Comparison of ENCODE assay signal across 14 mouse cellular contexts in genomic region chr2:166427390-166427789, GRCm38 (mm10).
DNase-seq lines count a peak whose midpoint lies in the region; ATAC-seq and TF ChIP-seq lines count a peak whose summit lies in the region.
"Had no signal": no experiment of that assay in that cellular context is flagged by ENCODE, and none has a peak within 500 bp of the region (broad histone marks: within the 10 kb centered on the region; RNA-seq: fewer than 3 reads in every experiment).

No protein-coding gene starts in this region.

- no peaks in the 10 kb centered on the region for H3K9me3 ChIP-seq in heart, embryonic 13.5 days
- H3K9me3 ChIP-seq in embryonic facial prominence, embryonic 11.5 days (replicated peaks; ENCODE audit: control insufficient read depth, low read length): no peaks in the 10 kb centered on the region
- H3K9me3 ChIP-seq in embryonic facial prominence, embryonic 14.5 days (ENCODE audit: control insufficient read depth, low read length): no peaks in the 10 kb centered on the region
- H3K9me3 ChIP-seq in limb, embryonic 12.5 days: no peaks in the 10 kb centered on the region
- H3K9me3 ChIP-seq: liver, embryonic 15.5 days had no signal

- no peak overlapping the region for H3K4me3 ChIP-seq in heart, embryonic 13.5 days
- no peak overlapping the region for H3K4me3 ChIP-seq in embryonic facial prominence, embryonic 11.5 days (ENCODE audit: low read depth, low read length)
- no peak overlapping the region for H3K4me3 ChIP-seq in embryonic facial prominence, embryonic 14.5 days (ENCODE audit: low read depth, low read length)
- H3K4me3 ChIP-seq in limb, embryonic 12.5 days (replicated peaks): no peak overlapping the region
- no peak overlapping the region for H3K4me3 ChIP-seq in thymus, adult 2 months (ENCODE audit: control insufficient read depth, insufficient read depth, low read length)
- H3K4me3 ChIP-seq: liver, embryonic 15.5 days had no signal

- peaks cover 54% of the 10 kb centered on the region for H3K4me1 ChIP-seq in heart, embryonic 13.5 days
- peaks cover 3% of the 10 kb centered on the region; the same call in 1 of the 2 replicates for H3K4me1 ChIP-seq in embryonic facial prominence, embryonic 11.5 days (ENCODE audit: control insufficient read depth, insufficient read depth, low read length)
- peaks cover 51% of the 10 kb centered on the region for H3K4me1 ChIP-seq in embryonic facial prominence, embryonic 14.5 days (ENCODE audit: control insufficient read depth, insufficient read depth, low read length)
- H3K4me1 ChIP-seq in limb, embryonic 12.5 days (replicated peaks): peaks cover 53% of the 10 kb centered on the region
- peaks cover 6% of the 10 kb centered on the region; the same call in 1 of the 2 replicates for H3K4me1 ChIP-seq in thymus, adult 2 months (replicated peaks; ENCODE audit: control insufficient read depth, insufficient read depth, low read length)
- H3K4me1 ChIP-seq: liver, embryonic 15.5 days had no signal

- DNase-seq in heart, postnatal 10 days: no peak
- DNase-seq in embryonic facial prominence, embryonic 11.5 days (ENCODE audit: low spot score): no peak
- no peak for DNase-seq in embryonic facial prominence, embryonic 14.5 days (ENCODE audit: low spot score)
- no peak for DNase-seq in thymus, adult 2 months
- no peak for DNase-seq in MN1 (ENCODE audit: low spot score)
- DNase-seq: cerebellum, postnatal 25 days had no signal

- TF ChIP-seq CTCF in thymus, adult 2 months (IDR thresholded peaks at IDR 0.05; ENCODE audit: borderline replicate concordance, control insufficient read depth, extremely low read depth, insufficient read depth, low read length, poor library complexity): no peak

- H3K9ac ChIP-seq in heart, embryonic 13.5 days: 0 out of 2 replicates have a peak overlapping the region, but pooled peaks have one; percentile 26
- no peak overlapping the region for H3K9ac ChIP-seq in embryonic facial prominence, embryonic 11.5 days (replicated peaks; ENCODE audit: low read length)
- no peak overlapping the region for H3K9ac ChIP-seq in embryonic facial prominence, embryonic 14.5 days (ENCODE audit: low read depth, low read length)
- H3K9ac ChIP-seq in limb, embryonic 12.5 days (replicated peaks): no peak overlapping the region
- H3K9ac ChIP-seq: liver, embryonic 15.5 days had no signal

- TF ChIP-seq POLR2A in thymus, adult 2 months (IDR thresholded peaks at IDR 0.05; ENCODE audit: control insufficient read depth, extremely low read depth, insufficient read depth, low read length, poor library complexity): no peak

- no peak for ATAC-seq in heart, embryonic 13.5 days (ENCODE audit: extremely low read depth, insufficient number of reproducible peaks, low FRiP score, low TSS enrichment)
- no peak; the same call in 1 of the 2 replicates for ATAC-seq in embryonic facial prominence, embryonic 11.5 days (replicated peaks; ENCODE audit: insufficient number of reproducible peaks, low FRiP score, low TSS enrichment, low read depth)
- ATAC-seq in embryonic facial prominence, embryonic 14.5 days (ENCODE audit: low read depth): peak; percentile 27; the same call in 1 of the 2 replicates
- ATAC-seq in limb, embryonic 12.5 days (ENCODE audit: insufficient number of reproducible peaks, insufficient read depth, low FRiP score, low TSS enrichment, low read depth): no peak
- ATAC-seq: activated CD4-positive, CD25-positive, alpha-beta regulatory T cell, adult 4 months; forebrain, embryonic 16.5 days; hindbrain, embryonic 16.5 days had no signal

- H3K4me2 ChIP-seq in heart, embryonic 13.5 days: 0 out of 2 replicates have a peak overlapping the region, but pooled peaks have one; percentile 17
- no peak overlapping the region for H3K4me2 ChIP-seq in embryonic facial prominence, embryonic 11.5 days (ENCODE audit: low read depth, low read length)
- H3K4me2 ChIP-seq in embryonic facial prominence, embryonic 14.5 days (ENCODE audit: low read depth, low read length): peak overlapping the region; percentile 25; the same call in 1 of the 2 replicates
- H3K4me2 ChIP-seq in limb, embryonic 12.5 days: peak overlapping the region; percentile 23
- H3K4me2 ChIP-seq: liver, embryonic 15.5 days had no signal

- H3K27me3 ChIP-seq in heart, embryonic 13.5 days (replicated peaks): no peaks in the 10 kb centered on the region
- no peaks in the 10 kb centered on the region for H3K27me3 ChIP-seq in embryonic facial prominence, embryonic 11.5 days (ENCODE audit: control insufficient read depth, insufficient read depth, low read length)
- no peaks in the 10 kb centered on the region for H3K27me3 ChIP-seq in embryonic facial prominence, embryonic 14.5 days (replicated peaks; ENCODE audit: control insufficient read depth, insufficient read depth, low read length)
- no peaks in the 10 kb centered on the region for H3K27me3 ChIP-seq in limb, embryonic 12.5 days
- H3K27me3 ChIP-seq in thymus, adult 2 months (ENCODE audit: control insufficient read depth, insufficient read depth, low read length): no peaks in the 10 kb centered on the region
- H3K27me3 ChIP-seq: liver, embryonic 15.5 days had no signal

- WGBS in heart, embryonic 13.5 days: 56% methylated on average over 6 of the region's 6 CpGs
- WGBS in embryonic facial prominence, embryonic 11.5 days: 40% methylated on average over 6 of the region's 6 CpGs
- 26% methylated on average over 6 of the region's 6 CpGs for WGBS in embryonic facial prominence, embryonic 14.5 days
- 60% methylated on average over 6 of the region's 6 CpGs for WGBS in limb, embryonic 12.5 days
- 97% methylated on average over 6 of the region's 6 CpGs for whole genome bisulfite sequencing in thymus, adult 2 months

- H3K36me3 ChIP-seq in heart, embryonic 13.5 days: no peaks in the 10 kb centered on the region
- no peaks in the 10 kb centered on the region for H3K36me3 ChIP-seq in embryonic facial prominence, embryonic 11.5 days (replicated peaks; ENCODE audit: control insufficient read depth, insufficient read depth, low read depth, low read length)
- H3K36me3 ChIP-seq in embryonic facial prominence, embryonic 14.5 days (ENCODE audit: control insufficient read depth, insufficient read depth, low read length): no peaks in the 10 kb centered on the region
- no peaks in the 10 kb centered on the region for H3K36me3 ChIP-seq in limb, embryonic 12.5 days
- no peaks in the 10 kb centered on the region for H3K36me3 ChIP-seq in thymus, adult 2 months (ENCODE audit: control insufficient read depth, insufficient read depth, low read length)
- H3K36me3 ChIP-seq: liver, embryonic 15.5 days had no signal

- H3K27ac ChIP-seq in heart, embryonic 13.5 days (replicated peaks): peak overlapping the region; percentile 83
- H3K27ac ChIP-seq in embryonic facial prominence, embryonic 11.5 days (replicated peaks; ENCODE audit: low read depth, low read length): peak overlapping the region; percentile 47
- peak overlapping the region; percentile 90 for H3K27ac ChIP-seq in embryonic facial prominence, embryonic 14.5 days (replicated peaks; ENCODE audit: low read depth, low read length)
- H3K27ac ChIP-seq in limb, embryonic 12.5 days: peak overlapping the region; percentile 79
- H3K27ac ChIP-seq in thymus, adult 2 months (ENCODE audit: control insufficient read depth, insufficient read depth, low read length): no peak overlapping the region
- H3K27ac ChIP-seq: kidney, postnatal 0 days; liver, embryonic 15.5 days; macrophage had no signal

- intact Hi-C loops in heart, postnatal 10 days (cut with DNase I): loop anchor here (5.0 kb wide), 1 partner anchor 95 kb away; no protein-coding TSS in a partner anchor
